Mouse (Mus musculus) embryonic facial prominence, embryonic 12.5 days (tissue): ENCODE measurements around the gene Lrrc23. TPM values are rescaled to one million over a fixed set of nuclear protein-coding genes. Genes with fewer than 3 reads are reported as not detected.

Experiments
- ATAC-seq: fragments of 200-750 bp; cut with Nextera tagmentation; 2 replicates; pipeline ENCODE4 v1.8.0; 2017; ENCODE audit not compliant: insufficient number of reproducible peaks, insufficient read depth, low FRiP score, low TSS enrichment
- H3K27ac ChIP-seq: fragments of 300-500 bp; sonication (generic); 2 replicates; pipeline ENCODE4 v1.5.1; 2016; ENCODE audit warnings: mild to moderate bottlenecking
- H3K27me3 ChIP-seq: fragments of 300-500 bp; sonication (generic); 2 replicates; pipeline ENCODE4 v1.6.1; 2016; ENCODE audit warnings: mild to moderate bottlenecking, moderate library complexity
- H3K36me3 ChIP-seq: fragments of 300-500 bp; sonication (generic); 2 replicates; pipeline ENCODE4 v1.6.1; 2016; ENCODE audit warnings: mild to moderate bottlenecking
- H3K4me1 ChIP-seq: fragments of 300-500 bp; sonication (generic); 2 replicates; pipeline ENCODE4 v1.6.1; 2016
- H3K4me2 ChIP-seq: fragments of 300-500 bp; sonication (generic); replicated peaks from 2 replicates; pipeline ENCODE4 v1.6.1; 2016; ENCODE audit warnings: mild to moderate bottlenecking, moderate library complexity
- H3K4me3 ChIP-seq: fragments of 300-500 bp; sonication (generic); 2 replicates; pipeline ENCODE4 v1.5.1; 2016; ENCODE audit warnings: mild to moderate bottlenecking
- H3K9ac ChIP-seq: fragments of 300-500 bp; sonication (generic); 2 replicates; pipeline ENCODE4 v1.6.1; 2016; ENCODE audit warnings: mild to moderate bottlenecking, moderate library complexity
- H3K9me3 ChIP-seq: fragments of 300-500 bp; sonication (generic); 2 replicates; pipeline ENCODE4 v1.6.1; 2016; ENCODE audit warnings: mild to moderate bottlenecking, moderate library complexity
- WGBS: fragments of 180-500 bp; shearing (Covaris S2); methylation state at CpG from one replicate; pipeline ENCODE4 v1.1.7; 2016; 5-methylcytosine and 5-hydroxymethylcytosine counted together
- polyA plus RNA-seq: library from polyadenylated mRNA; unstranded; fragments of >200 nt; fragmentation: Nextera tagmentation; extraction: Ambion mirVana; gene quantifications from 2 replicates; pipeline ENCODE4 v1.2.1, GENCODE M21; 2016

Gene Lrrc23
- polyA plus RNA-seq, 1 experiment from 2014 or later: 0.59 TPM

- peak overlapping the region; percentile 47; the same call in 1 of the 2 replicates for H3K4me3 ChIP-seq
- 91% methylated on average over 7 of the region's 7 CpGs for WGBS
- H3K9ac ChIP-seq: peak overlapping the region; percentile 83; the same call in 1 of the 2 replicates
- H3K27ac ChIP-seq: peak overlapping the region; percentile 37; the same call in 1 of the 2 replicates
- H3K36me3 ChIP-seq: peaks cover 64% of the 10 kb centered on the region
- H3K4me1 ChIP-seq: peaks cover 23% of the 10 kb centered on the region
- peak overlapping the region; percentile 96 for H3K4me2 ChIP-seq
- no peaks in the 10 kb centered on the region for H3K27me3 ChIP-seq
- ATAC-seq: no peak
- H3K9me3 ChIP-seq: no peaks in the 10 kb centered on the region
Measured at GRCm38 (mm10) chr6:124746654-124747632, 32.6 kb downstream of the Lrrc23 start.

GRCm38 (mm10) chr6:124746296-124746605 lies 33.3 kb downstream of the Lrrc23 start:
- peaks cover 28% of the 10 kb centered on the region for H3K4me1 ChIP-seq
- 20% methylated on average over 8 of the region's 8 CpGs for WGBS
- peak overlapping the region; percentile 88 for H3K27ac ChIP-seq
- H3K4me2 ChIP-seq: peak overlapping the region; percentile 96
- peak overlapping the region; percentile 83 for H3K9ac ChIP-seq
- ATAC-seq: 0 out of 2 replicates have a peak, but pooled peaks have one; percentile 0
- peak overlapping the region; percentile 47 for H3K4me3 ChIP-seq
- no peaks in the 10 kb centered on the region for H3K9me3 ChIP-seq
- no peaks in the 10 kb centered on the region for H3K27me3 ChIP-seq
- peaks cover 64% of the 10 kb centered on the region for H3K36me3 ChIP-seq

GRCm38 (mm10) chr6:124745490-124746295 lies 33.8 kb downstream of the Lrrc23 start:
- Histone ChIP-seq H3K9me3 (no peaks in the 10 kb centered on the region), H3K4me3 (peak overlapping the region; percentile 47), H3K4me2 (peak overlapping the region; percentile 96), H3K36me3 (peaks cover 64% of the 10 kb centered on the region), H3K9ac (peak overlapping the region; percentile 83), H3K27me3 (no peaks in the 10 kb centered on the region), H3K27ac (peak overlapping the region; percentile 88), H3K4me1 (peaks cover 28% of the 10 kb centered on the region)
- ATAC-seq: peak; percentile 77
- 1% methylated on average over 76 of the region's 85 CpGs for WGBS

- Histone ChIP-seq H3K4me1 (peaks cover 31% of the 10 kb centered on the region), H3K9me3 (no peaks in the 10 kb centered on the region), H3K27ac (peak overlapping the region; percentile 88), H3K4me3 (peak overlapping the region; percentile 47), H3K27me3 (no peaks in the 10 kb centered on the region), H3K4me2 (peak overlapping the region; percentile 96), H3K9ac (peak overlapping the region; percentile 83), H3K36me3 (peaks cover 62% of the 10 kb centered on the region)
- WGBS: 69% methylated on average over 26 of the region's 26 CpGs
- no peak; the same call in 1 of the 2 replicates for ATAC-seq
Measured at GRCm38 (mm10) chr6:124744755-124745321, 34.7 kb downstream of the Lrrc23 start.

- Histone ChIP-seq H3K27ac (no peak overlapping the region), H3K27me3 (no peaks in the 10 kb centered on the region), H3K4me1 (peaks cover 41% of the 10 kb centered on the region), H3K4me2 (no peak overlapping the region), H3K36me3 (peaks cover 55% of the 10 kb centered on the region), H3K4me3 (no peak overlapping the region), H3K9ac (no peak overlapping the region), H3K9me3 (no peaks in the 10 kb centered on the region)
- no peak for ATAC-seq
- 90% methylated on average over 8 of the region's 8 CpGs for WGBS
Measured at GRCm38 (mm10) chr6:124743647-124744046, 35.9 kb downstream of the Lrrc23 start.

GRCm38 (mm10) chr6:124742839-124743514 lies 36.5 kb downstream of the Lrrc23 start:
- 89% methylated on average over 15 of the region's 15 CpGs for WGBS
- no peaks in the 10 kb centered on the region for H3K9me3 ChIP-seq
- H3K27ac ChIP-seq: no peak overlapping the region
- H3K27me3 ChIP-seq: no peaks in the 10 kb centered on the region
- no peak overlapping the region for H3K4me3 ChIP-seq
- H3K36me3 ChIP-seq: peaks cover 49% of the 10 kb centered on the region
- peaks cover 44% of the 10 kb centered on the region for H3K4me1 ChIP-seq
- no peak overlapping the region for H3K4me2 ChIP-seq
- ATAC-seq: no peak
- H3K9ac ChIP-seq: peak overlapping the region; percentile 40; the same call in 1 of the 2 replicates

- H3K36me3 ChIP-seq: peaks cover 37% of the 10 kb centered on the region
- peak overlapping the region; percentile 92; the same call in 1 of the 2 replicates for H3K9ac ChIP-seq
- H3K4me2 ChIP-seq: peak overlapping the region; percentile 77
- H3K27me3 ChIP-seq: no peaks in the 10 kb centered on the region
- H3K4me3 ChIP-seq: peak overlapping the region; percentile 65
- H3K4me1 ChIP-seq: peaks cover 40% of the 10 kb centered on the region
- 74% methylated on average over 3 of the region's 3 CpGs for WGBS
- H3K9me3 ChIP-seq: no peaks in the 10 kb centered on the region
- no peak for ATAC-seq
- H3K27ac ChIP-seq: peak overlapping the region; percentile 100
Measured at GRCm38 (mm10) chr6:124741842-124742241, 37.7 kb downstream of the Lrrc23 start.

- peak within 1 kb of the TSS; percentile 92 for H3K9ac ChIP-seq
- peak within 1 kb of the TSS; percentile 65 for H3K4me3 ChIP-seq
- H3K9me3 ChIP-seq: no peaks in the 10 kb centered on the region
- peak within 1 kb of the TSS; percentile 100 for H3K27ac ChIP-seq
- peaks cover 33% of the 10 kb centered on the region for H3K4me1 ChIP-seq
- peak; percentile 78 for ATAC-seq
- no peaks in the 10 kb centered on the region for H3K27me3 ChIP-seq
- WGBS: under 1% methylated on average over 41 of the region's 41 CpGs
- peak within 1 kb of the TSS; percentile 77 for H3K4me2 ChIP-seq
- H3K36me3 ChIP-seq: peaks cover 33% of the 10 kb centered on the region
Measured at GRCm38 (mm10) chr6:124740888-124741761, 38.4 kb downstream of the Lrrc23 start, which contains the start of gene Grcc10. Gene Grcc10 (minus strand): TSS chr6:124741374.

GRCm38 (mm10) chr6:124740211-124740887 lies 39.2 kb downstream of the Lrrc23 start:
- peak overlapping the region; percentile 100 for H3K27ac ChIP-seq
- peak overlapping the region; percentile 65 for H3K4me3 ChIP-seq
- peaks cover 29% of the 10 kb centered on the region for H3K4me1 ChIP-seq
- ATAC-seq: no peak
- H3K9ac ChIP-seq: peak overlapping the region; percentile 92
- peak overlapping the region; percentile 77 for H3K4me2 ChIP-seq
- H3K36me3 ChIP-seq: peaks cover 33% of the 10 kb centered on the region
- no peaks in the 10 kb centered on the region for H3K27me3 ChIP-seq
- no peaks in the 10 kb centered on the region for H3K9me3 ChIP-seq
- WGBS: under 1% methylated on average over 29 of the region's 29 CpGs
